Mouse (Mus musculus): ENCODE results near the gene Samd4b.

The Samd4b gene

DNA sequence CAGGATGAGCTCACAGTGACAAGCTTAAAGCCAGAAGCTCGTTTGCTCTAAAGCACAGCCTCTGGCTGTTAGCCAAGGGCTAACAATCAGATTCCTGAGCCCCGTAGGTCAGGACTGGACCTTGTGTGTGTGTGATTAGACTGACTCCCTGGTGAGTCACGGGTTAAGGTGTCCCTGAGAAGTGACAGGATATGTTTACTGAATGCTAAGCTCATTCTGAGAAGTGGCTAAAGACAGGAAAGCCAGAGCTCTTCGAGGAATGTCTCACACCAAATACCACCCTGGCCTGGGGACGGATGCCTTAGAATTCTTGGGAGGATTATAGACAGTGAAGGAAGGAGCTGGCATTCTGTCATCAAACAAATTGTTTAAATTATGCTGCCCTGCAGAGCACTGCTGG, 240.0 kb downstream of the Samd4b start:
- DNase-seq (ENCODE audit: low spot score in 2 of 2), result no peak

DNA sequence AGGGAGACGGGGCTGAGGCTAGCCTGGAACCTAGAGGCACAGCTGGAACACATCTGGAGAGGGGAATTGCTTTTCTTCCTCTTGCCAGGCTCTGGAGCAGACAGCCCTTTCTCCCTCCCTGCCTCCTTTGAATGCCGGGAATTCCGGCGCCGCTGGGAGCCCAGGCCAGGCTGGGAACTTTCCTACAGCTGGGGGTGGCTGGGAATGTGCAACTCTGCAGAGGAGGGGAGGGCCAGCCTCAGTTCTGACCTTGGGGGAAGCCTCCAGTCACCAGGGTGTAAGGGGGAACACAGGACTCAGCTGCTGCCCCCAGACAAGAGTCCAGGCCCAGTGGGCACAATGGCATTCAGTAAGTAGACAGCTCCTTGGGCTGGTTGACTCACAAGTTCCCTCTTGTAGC, 241.0 kb downstream of the Samd4b start:
- DNase-seq (ENCODE audit: low spot score in 2 of 2), result peak; percentile 71 to 79

GRCm38 (mm10) chr7:28355221-28355620, 242.7 kb downstream of the Samd4b start:
- DNase-seq (ENCODE audit: low spot score in 2 of 2), result no peak

- no peak for DNase-seq (ENCODE audit: low spot score in 2 of 2)
Measured at GRCm38 (mm10) chr7:28354596-28354995, 243.3 kb downstream of the Samd4b start.

- DNase-seq (ENCODE audit: low spot score in 2 of 2), result no peak
Measured at GRCm38 (mm10) chr7:28354113-28354581, 243.8 kb downstream of the Samd4b start.

DNA sequence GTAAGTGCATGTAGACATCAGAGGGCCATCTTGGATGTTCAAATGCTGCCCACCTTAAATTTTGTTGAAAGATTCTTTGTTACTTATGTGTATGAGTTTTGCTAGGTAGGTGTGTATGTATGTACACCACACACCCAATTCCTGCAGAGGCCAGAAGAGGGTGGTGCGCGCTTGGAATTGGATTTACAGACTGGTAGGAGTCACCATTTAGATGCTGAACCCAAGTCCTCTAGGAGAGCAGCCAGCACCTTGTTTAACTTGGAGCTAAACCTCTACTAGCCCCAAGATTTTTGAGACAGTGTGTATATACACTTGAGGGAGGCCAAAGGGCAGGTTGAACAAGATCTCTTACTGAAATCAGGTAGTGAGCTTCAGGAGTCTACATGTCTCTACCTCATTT, 244.7 kb downstream of the Samd4b start:
- no peak for DNase-seq (ENCODE audit: low spot score in 2 of 2)

DNA sequence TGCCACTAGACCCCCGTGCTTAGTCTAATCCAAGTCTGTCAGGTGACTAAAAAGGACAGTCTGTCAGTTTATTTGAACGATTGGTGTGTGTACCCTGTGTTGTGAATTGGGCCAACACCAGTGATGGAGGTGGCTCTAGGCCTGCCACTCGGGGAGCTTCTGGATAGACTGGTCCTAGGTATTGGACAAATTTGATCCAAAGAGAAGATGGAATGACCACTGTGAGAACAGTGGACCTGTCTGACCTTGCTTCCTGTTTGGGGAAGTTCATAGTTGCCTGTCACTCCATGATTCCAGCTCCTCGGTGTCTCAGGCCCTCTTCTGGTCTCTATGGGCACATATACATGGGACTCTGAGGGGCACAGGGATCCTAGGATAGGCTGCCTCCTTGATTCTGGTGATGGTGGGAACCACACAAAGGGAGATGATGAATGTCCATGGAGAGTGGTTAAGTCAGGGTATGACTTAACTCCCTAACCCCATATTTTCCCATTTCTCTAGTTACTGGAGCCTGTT, 246.2 kb downstream of the Samd4b start:
- no peak for DNase-seq (ENCODE audit: low spot score in 2 of 2)

- peak; percentile 97 for DNase-seq (ENCODE audit: low spot score in 2 of 2)
Measured at GRCm38 (mm10) chr7:28350155-28350883, 247.6 kb downstream of the Samd4b start, which contains the start of gene Rps16. TSS of gene Rps16 (plus strand) at chr7:28350652.

All from heart, adult 9 months (tissue).